Mouse (Mus musculus): ENCODE measurements at regions not wholly inside any gene's neighbourhood (a gene's known extent, or its start where the extent isn't known, plus 50 kb on each side); places are given as distances from the start of the nearest gene placed in this dataset.

DNA sequence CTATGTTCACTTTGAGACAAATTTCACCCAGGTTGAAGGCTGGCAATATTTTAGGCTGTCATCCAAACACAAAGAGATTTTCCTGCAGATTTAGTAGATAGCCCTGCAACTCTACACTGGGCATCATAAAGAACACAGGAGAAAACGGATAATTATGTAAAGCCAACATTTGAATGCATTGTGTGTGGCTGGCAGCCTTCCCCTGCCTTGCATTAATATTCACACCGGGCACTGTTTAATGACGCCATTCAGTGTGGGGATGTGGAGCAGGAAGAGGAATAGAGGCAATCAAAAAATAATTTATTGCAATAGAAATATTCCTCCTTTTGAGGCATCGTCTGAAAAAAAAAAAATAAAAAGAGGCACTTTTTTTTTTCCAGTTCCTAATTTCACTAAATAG lies 105.7 kb downstream of the Samd5 start:
- TF ChIP-seq CTCF (IDR thresholded peaks at IDR 0.05; ENCODE audit: borderline replicate concordance, extremely low read depth, insufficient read depth, insufficient read length) (no peak), POLR2A (IDR thresholded peaks at IDR 0.05; ENCODE audit: borderline replicate concordance, extremely low read depth, insufficient read depth, insufficient read length, poor library complexity, severe bottlenecking) (no peak)

Measured in brain, embryonic 14.5 days (tissue).